Mouse (Mus musculus) limb, embryonic 14.5 days (tissue): ENCODE data around the gene Slc25a34. TPM values are rescaled to one million over a fixed set of nuclear protein-coding genes. Genes with fewer than 3 reads are reported as not detected.

Experiments
- ATAC-seq: fragments of 200-750 bp; cut with Nextera tagmentation; 2 replicates; pipeline ENCODE4 v1.8.0; 2017; ENCODE audit warnings: low read depth, moderate number of reproducible peaks, moderate TSS enrichment; ENCODE audit not compliant: low FRiP score
- DNase-seq: peaks from one replicate; pipeline ENCODE4 v3.0.0-alpha.2; 2015; ENCODE audit warnings: low spot score
- H3K27ac ChIP-seq: fragments of 300-500 bp; sonication (generic); replicated peaks from 2 replicates; pipeline ENCODE4 v1.5.1; 2014; ENCODE audit warnings: low read depth, mild to moderate bottlenecking, low read length, moderate library complexity, mixed read lengths
- H3K27me3 ChIP-seq: fragments of 300-500 bp; sonication (generic); 2 replicates; pipeline ENCODE4 v1.6.1; 2014; ENCODE audit warnings: low read length, mixed read lengths; ENCODE audit not compliant: control insufficient read depth, insufficient read depth
- H3K36me3 ChIP-seq: fragments of 300-500 bp; sonication (generic); 2 replicates; pipeline ENCODE4 v1.6.1; 2014; ENCODE audit warnings: mild to moderate bottlenecking, low read length, moderate library complexity, mixed read lengths; ENCODE audit not compliant: control insufficient read depth, insufficient read depth
- H3K4me1 ChIP-seq: fragments of 300-500 bp; sonication (generic); 2 replicates; pipeline ENCODE4 v1.6.1; 2014; ENCODE audit warnings: antibody characterized with exemption, low read length, mixed read lengths; ENCODE audit not compliant: control insufficient read depth, insufficient read depth
- H3K4me2 ChIP-seq: fragments of 300-500 bp; sonication (generic); replicated peaks from 2 replicates; pipeline ENCODE4 v1.6.1; 2014; ENCODE audit warnings: low read depth, mild to moderate bottlenecking, low read length, moderate library complexity; ENCODE audit not compliant: severe bottlenecking
- H3K4me3 ChIP-seq: fragments of 300-500 bp; sonication (generic); replicated peaks from 2 replicates; pipeline ENCODE4 v1.5.1; 2014; ENCODE audit warnings: low read length
- H3K9ac ChIP-seq: fragments of 300-500 bp; sonication (generic); 2 replicates; pipeline ENCODE4 v1.6.1; 2014; ENCODE audit warnings: mild to moderate bottlenecking, low read depth, low read length, moderate library complexity; ENCODE audit not compliant: severe bottlenecking
- H3K9me3 ChIP-seq: fragments of 300-500 bp; sonication (generic); 2 replicates; pipeline ENCODE4 v1.6.1; 2016; ENCODE audit warnings: low read length; ENCODE audit not compliant: control insufficient read depth
- POLR2A ChIP-seq: fragments of 200-500 bp; IDR thresholded peaks from 2 replicates; pipeline ENCODE4 v1.8.0; 2012; ENCODE audit warnings: inconsistent platforms, mild to moderate bottlenecking, moderate library complexity, borderline replicate concordance; ENCODE audit not compliant: insufficient read depth, insufficient read length; ENCODE audit errors: extremely low read depth
- WGBS: fragments of 180-500 bp; shearing (Covaris S2); extraction: QIAGEN DNeasy Blood & Tissue Kit; methylation state at CpG from one replicate; pipeline ENCODE4 v1.1.7; 2014; 5-methylcytosine and 5-hydroxymethylcytosine counted together
- polyA plus RNA-seq, 2 experiments: library from polyadenylated mRNA; depleted of rRNA in 1 of 2; stranded (reverse) in 1 of 2; unstranded in 1 of 2; fragments of >200 nt; fragmentation: Nextera tagmentation in 1 of 2; extraction: Ambion mirVana in 1 of 2; gene quantifications; 2 replicates each; pipeline versions ENCODE4 v1.2.1 to v1.2.3; 2012 to 2014

Gene Slc25a34
- polyA plus RNA-seq, 2 experiments = 0.16 TPM; not detected in 1

GRCm38 (mm10) chr4:141627502-141627901 lies 3.9 kb upstream of the Slc25a34 start:
- H3K4me2 ChIP-seq = no peak overlapping the region
- no peaks in the 10 kb centered on the region for H3K27me3 ChIP-seq
- peaks cover 76% of the 10 kb centered on the region for H3K36me3 ChIP-seq
- no peaks in the 10 kb centered on the region for H3K9me3 ChIP-seq
- H3K4me1 ChIP-seq = no peaks in the 10 kb centered on the region
- ATAC-seq (no peak), DNase-seq (no peak)
- no peak for TF ChIP-seq POLR2A
- H3K27ac ChIP-seq = no peak overlapping the region
- H3K4me3 ChIP-seq = no peak overlapping the region
- 93% methylated on average over 5 of the region's 5 CpGs for WGBS
- H3K9ac ChIP-seq = no peak overlapping the region

GRCm38 (mm10) chr4:141625774-141626550 lies 2.3 kb upstream of the Slc25a34 start:
- H3K4me1 ChIP-seq = no peaks in the 10 kb centered on the region
- H3K27ac ChIP-seq = no peak overlapping the region
- peaks cover 60% of the 10 kb centered on the region for H3K36me3 ChIP-seq
- TF ChIP-seq POLR2A = no peak
- no peak overlapping the region for H3K4me2 ChIP-seq
- no peak overlapping the region for H3K9ac ChIP-seq
- H3K4me3 ChIP-seq = no peak overlapping the region
- no peaks in the 10 kb centered on the region for H3K9me3 ChIP-seq
- 91% methylated on average over 16 of the region's 16 CpGs for WGBS
- no peaks in the 10 kb centered on the region for H3K27me3 ChIP-seq
- no peak for ATAC-seq
- no peak for DNase-seq

- Histone ChIP-seq H3K4me3 (no peak overlapping the region), H3K9ac (no peak overlapping the region), H3K4me1 (no peaks in the 10 kb centered on the region), H3K4me2 (no peak overlapping the region), H3K9me3 (no peaks in the 10 kb centered on the region), H3K36me3 (peaks cover 52% of the 10 kb centered on the region), H3K27ac (no peak overlapping the region), H3K27me3 (no peaks in the 10 kb centered on the region)
- no peak for TF ChIP-seq POLR2A
- DNase-seq (no peak), ATAC-seq (no peak)
- 79% methylated on average over 19 of the region's 19 CpGs for WGBS
Measured at GRCm38 (mm10) chr4:141624983-141625773, 1.6 kb upstream of the Slc25a34 start.

GRCm38 (mm10) chr4:141624134-141624533 lies 513 bp upstream of the Slc25a34 start:
- H3K27me3 ChIP-seq = no peaks in the 10 kb centered on the region
- H3K4me1 ChIP-seq = no peaks in the 10 kb centered on the region
- peaks cover 42% of the 10 kb centered on the region for H3K36me3 ChIP-seq
- no peak overlapping the region for H3K9ac ChIP-seq
- no peak overlapping the region for H3K4me2 ChIP-seq
- no peak for ATAC-seq
- WGBS = 94% methylated on average over 8 of the region's 8 CpGs
- no peak for DNase-seq
- H3K4me3 ChIP-seq = no peak overlapping the region
- H3K9me3 ChIP-seq = no peaks in the 10 kb centered on the region
- H3K27ac ChIP-seq = no peak overlapping the region
- no peak for TF ChIP-seq POLR2A

GRCm38 (mm10) chr4:141623037-141623436 lies 584 bp downstream of the Slc25a34 start:
- no peak overlapping the region for H3K9ac ChIP-seq
- no peak overlapping the region for H3K4me2 ChIP-seq
- no peak for TF ChIP-seq POLR2A
- H3K36me3 ChIP-seq = peaks cover 31% of the 10 kb centered on the region
- H3K27me3 ChIP-seq = no peaks in the 10 kb centered on the region
- 0 out of 2 replicates have a peak, but pooled peaks cover 3% of the 10 kb centered on the region for H3K4me1 ChIP-seq
- WGBS = 79% methylated on average over 11 of the region's 11 CpGs
- DNase-seq (no peak), ATAC-seq (no peak)
- H3K9me3 ChIP-seq = no peaks in the 10 kb centered on the region
- no peak overlapping the region for H3K27ac ChIP-seq
- no peak overlapping the region for H3K4me3 ChIP-seq
